Mouse (Mus musculus) liver, adult 2 months (tissue): ENCODE data around the gene Gp1bb. TPM values are rescaled to one million over a fixed set of nuclear protein-coding genes. Genes with fewer than 3 reads are reported as not detected.

Experiments
- DNase-seq: peaks from one replicate; pipeline ENCODE4 v3.0.0-alpha.2; 2011; ENCODE audit warnings: low read depth, low spot score; ENCODE audit errors: extremely low read depth
- H3K27ac ChIP-seq: fragments of 200-500 bp; replicated peaks from 2 replicates; pipeline ENCODE4 v1.5.1; 2012; ENCODE audit warnings: low read depth, mild to moderate bottlenecking, control low read depth, inconsistent platforms, low read length; ENCODE audit not compliant: insufficient read depth
- H3K27me3 ChIP-seq: fragments of 200-500 bp; 2 replicates; pipeline ENCODE4 v1.6.1; 2012; ENCODE audit warnings: mild to moderate bottlenecking, moderate library complexity, low read length, inconsistent platforms; ENCODE audit not compliant: control insufficient read depth, insufficient read depth
- H3K36me3 ChIP-seq: fragments of 200-500 bp; 2 replicates; pipeline ENCODE4 v1.6.1; 2012; ENCODE audit warnings: low read length, inconsistent platforms; ENCODE audit not compliant: control insufficient read depth, insufficient read depth
- H3K4me1 ChIP-seq: fragments of 200-500 bp; 2 replicates; pipeline ENCODE4 v1.6.1; 2011; ENCODE audit warnings: low read length; ENCODE audit not compliant: control insufficient read depth, insufficient read depth
- H3K4me3 ChIP-seq: fragments of 200-500 bp; 2 replicates; pipeline ENCODE4 v1.5.1; 2011; ENCODE audit warnings: low read depth, mild to moderate bottlenecking, control low read depth, low read length, moderate library complexity; ENCODE audit not compliant: insufficient read depth
- H3K79me2 ChIP-seq: fragments of 200-500 bp; 2 replicates; pipeline ENCODE4 v1.6.1; 2012; ENCODE audit warnings: inconsistent platforms, mild to moderate bottlenecking, low read length, moderate library complexity; ENCODE audit not compliant: control insufficient read depth, insufficient read depth
- H3K9ac ChIP-seq: fragments of 200-500 bp; 2 replicates; pipeline ENCODE4 v1.6.1; 2012; ENCODE audit warnings: low read depth, mild to moderate bottlenecking, control low read depth, inconsistent platforms, low read length
- CTCF ChIP-seq: fragments of 200-500 bp; IDR thresholded peaks from 2 replicates; pipeline ENCODE4 v1.5.1; 2011; ENCODE audit warnings: low read depth, low read length, control low read depth
- POLR2A ChIP-seq: fragments of 200-500 bp; IDR thresholded peaks from 2 replicates; pipeline ENCODE4 v1.6.1; 2011; ENCODE audit warnings: low read length, control low read depth; ENCODE audit not compliant: insufficient read depth; ENCODE audit errors: extremely low read depth
- WGBS: fragments of 180-500 bp; shearing (Covaris S2); methylation state at CpG from one replicate; pipeline ENCODE4 v1.1.7; 2018; 5-methylcytosine and 5-hydroxymethylcytosine counted together
- polyA plus RNA-seq: library from polyadenylated mRNA; depleted of rRNA; stranded (reverse); fragments of >200 nt; gene quantifications from 2 replicates; pipeline ENCODE4 v1.2.3, GENCODE M21; 2012
- total RNA-seq: library from RNA; depleted of rRNA; stranded (reverse); fragments of >200 nt; gene quantifications from 2 replicates; pipeline ENCODE4 v1.2.3, GENCODE M21; 2014

Gp1bb gene
- total and polyA plus RNA-seq, 2 experiments, result not detected

GRCm38 (mm10) chr16:18618297-18618696, 3.9 kb downstream of the Gp1bb start:
- TF ChIP-seq POLR2A, result no peak
- TF ChIP-seq CTCF, result no peak
- no peak overlapping the region for H3K4me3 ChIP-seq
- H3K36me3 ChIP-seq, result no peaks in the 10 kb centered on the region
- H3K79me2 ChIP-seq, result no peaks in the 10 kb centered on the region
- H3K9ac ChIP-seq, result no peak overlapping the region
- peaks cover 18% of the 10 kb centered on the region for H3K27me3 ChIP-seq
- H3K27ac ChIP-seq, result no peak overlapping the region
- DNase-seq, result no peak
- 84% methylated on average over 2 of the region's 2 CpGs for WGBS
- H3K4me1 ChIP-seq, result peaks cover 3% of the 10 kb centered on the region; the same call in 1 of the 2 replicates

GRCm38 (mm10) chr16:18617370-18618065, 4.7 kb downstream of the Gp1bb start:
- Histone ChIP-seq H3K79me2 (no peaks in the 10 kb centered on the region), H3K27me3 (peaks cover 11% of the 10 kb centered on the region; the same call in 1 of the 2 replicates), H3K4me1 (peaks cover 3% of the 10 kb centered on the region; the same call in 1 of the 2 replicates), H3K36me3 (no peaks in the 10 kb centered on the region), H3K27ac (no peak overlapping the region), H3K9ac (no peak overlapping the region), H3K4me3 (no peak overlapping the region)
- peak; percentile 86 for DNase-seq
- peak; percentile 98 for TF ChIP-seq CTCF
- no peak for TF ChIP-seq POLR2A
- WGBS, result 1% methylated on average over 27 of the region's 27 CpGs

DNA sequence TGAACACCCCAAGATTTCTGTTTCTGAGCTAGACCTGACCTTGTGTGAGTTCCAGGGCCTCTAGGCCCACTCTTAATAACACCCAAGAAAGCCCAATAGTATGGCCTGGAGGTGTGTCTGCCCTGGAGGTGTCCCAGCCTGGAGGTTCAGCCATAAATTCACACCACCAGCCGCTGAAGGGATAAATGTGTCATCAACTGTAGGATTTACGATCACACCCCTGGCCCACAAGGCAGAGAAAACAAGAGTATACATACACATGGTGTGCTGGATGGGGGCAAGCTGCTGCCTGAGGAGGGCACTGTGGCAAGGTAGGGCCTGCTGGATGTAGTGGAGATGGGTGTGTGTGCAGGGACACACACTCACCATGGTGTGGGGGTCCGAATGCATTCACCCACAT, 8.9 kb downstream of the Gp1bb start:
- Histone ChIP-seq H3K79me2 (no peaks in the 10 kb centered on the region), H3K9ac (no peak overlapping the region), H3K4me1 (peaks cover 3% of the 10 kb centered on the region; the same call in 1 of the 2 replicates), H3K27ac (no peak overlapping the region), H3K36me3 (no peaks in the 10 kb centered on the region), H3K27me3 (no peaks in the 10 kb centered on the region), H3K4me3 (no peak overlapping the region)
- no peak for TF ChIP-seq CTCF
- no peak for TF ChIP-seq POLR2A
- no peak for DNase-seq
- WGBS, result 89% methylated on average over 3 of the region's 3 CpGs

GRCm38 (mm10) chr16:18611752-18612151, 10.5 kb downstream of the Gp1bb start:
- Histone ChIP-seq H3K27me3 (no peaks in the 10 kb centered on the region), H3K4me1 (no peaks in the 10 kb centered on the region), H3K79me2 (no peaks in the 10 kb centered on the region), H3K36me3 (no peaks in the 10 kb centered on the region), H3K27ac (no peak overlapping the region), H3K9ac (no peak overlapping the region), H3K4me3 (no peak overlapping the region)
- TF ChIP-seq POLR2A, result no peak
- TF ChIP-seq CTCF, result no peak
- WGBS, result 85% methylated on average over 13 of the region's 13 CpGs
- no peak for DNase-seq

DNA sequence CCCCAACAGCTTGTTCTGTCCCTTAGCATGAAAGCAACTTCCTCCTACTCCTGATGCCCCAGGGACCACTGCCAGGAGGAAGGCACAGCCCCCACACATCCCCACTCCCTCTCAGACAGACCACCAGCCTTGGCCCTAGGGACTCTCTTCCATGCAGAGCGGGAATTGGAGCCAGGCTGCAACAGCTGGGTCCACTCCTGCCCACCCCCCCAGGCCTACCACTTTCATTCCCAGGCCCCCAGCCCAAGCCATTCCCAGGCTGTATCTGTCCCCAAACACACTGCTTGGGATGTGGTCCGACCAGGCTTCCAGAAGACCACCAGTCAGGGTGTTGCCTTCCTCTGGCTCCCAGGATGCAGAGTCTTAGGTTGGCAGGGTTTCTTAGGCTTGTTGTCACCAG, 13.1 kb downstream of the Gp1bb start:
- no peaks in the 10 kb centered on the region for H3K4me1 ChIP-seq
- no peak overlapping the region for H3K9ac ChIP-seq
- H3K27me3 ChIP-seq, result no peaks in the 10 kb centered on the region
- TF ChIP-seq CTCF (no peak), POLR2A (no peak)
- no peak overlapping the region for H3K27ac ChIP-seq
- no peaks in the 10 kb centered on the region for H3K36me3 ChIP-seq
- DNase-seq, result no peak
- H3K4me3 ChIP-seq, result no peak overlapping the region
- no peaks in the 10 kb centered on the region for H3K79me2 ChIP-seq
- 92% methylated on average over 2 of the region's 2 CpGs for WGBS

- Histone ChIP-seq H3K27me3 (no peaks in the 10 kb centered on the region), H3K36me3 (no peaks in the 10 kb centered on the region), H3K27ac (no peak overlapping the region), H3K9ac (no peak overlapping the region), H3K4me3 (no peak overlapping the region), H3K79me2 (no peaks in the 10 kb centered on the region), H3K4me1 (no peaks in the 10 kb centered on the region)
- 21% methylated on average over 11 of the region's 11 CpGs for WGBS
- TF ChIP-seq CTCF (no peak), POLR2A (no peak)
- DNase-seq, result no peak
These were observed 14.0 kb downstream of the Gp1bb start for GRCm38 (mm10) chr16:18608226-18608625.
